Mouse (Mus musculus) E14TG2a.4 (cell line): ENCODE results near the gene Kmt5b.

ENCODE experiments used
- CTCF ChIP-seq: conservative IDR thresholded peaks from 2 replicates; pipeline ENCODE4 v1.5.1; 2014; ENCODE audit warnings: low read length
- NANOG ChIP-seq: IDR thresholded peaks from 2 replicates; pipeline ENCODE4 v1.6.1; 2014; ENCODE audit warnings: borderline replicate concordance, low read length, mixed read lengths
- POU5F1 ChIP-seq: IDR thresholded peaks from 2 replicates; pipeline ENCODE4 v1.6.1; 2014; ENCODE audit warnings: low read length, borderline replicate concordance

DNA sequence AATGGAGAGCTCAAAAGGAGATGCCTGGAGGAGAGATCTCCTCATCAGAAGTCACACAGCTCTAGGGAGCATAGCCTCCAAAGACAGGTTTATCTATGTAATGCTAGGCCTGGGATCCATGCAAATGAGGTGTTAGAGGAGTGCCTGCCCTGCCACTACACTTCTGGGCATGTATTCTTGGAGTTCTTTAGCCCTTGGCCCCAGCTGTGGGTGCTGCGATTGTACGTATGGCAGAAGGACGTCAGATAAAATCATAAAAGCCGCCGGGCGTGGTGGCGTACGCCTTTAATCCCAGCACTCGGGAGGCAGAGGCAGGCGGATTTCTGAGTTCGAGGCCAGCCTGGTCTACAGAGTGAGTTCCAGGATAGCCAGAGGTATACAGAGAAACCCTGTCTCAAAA lies 78.1 kb downstream of the Kmt5b start:
- no peak for TF ChIP-seq NANOG
- TF ChIP-seq CTCF = no peak
- TF ChIP-seq POU5F1 = no peak
